Mouse (Mus musculus) E14TG2a.4 (cell line): ENCODE measurements around the gene Selplg.

ENCODE experiments used
- H3K27me3 ChIP-seq: 2 replicates; pipeline ENCODE4 v1.6.1; 2014; ENCODE audit warnings: low read length, control low read depth; ENCODE audit not compliant: insufficient read depth
- H3K36me3 ChIP-seq: 2 replicates; pipeline ENCODE4 v1.6.1; 2014; ENCODE audit warnings: low read length, control low read depth; ENCODE audit not compliant: insufficient read depth
- H3K4me1 ChIP-seq: replicated peaks from 2 replicates; pipeline ENCODE4 v1.6.1; 2014; ENCODE audit warnings: low read depth, low read length, control low read depth
- H3K4me3 ChIP-seq: replicated peaks from 2 replicates; pipeline ENCODE4 v1.5.1; 2014; ENCODE audit warnings: mild to moderate bottlenecking, low read length
- H3K9me3 ChIP-seq: 2 replicates; pipeline ENCODE4 v1.6.1; 2014; ENCODE audit warnings: low read length, control low read depth
- CTCF ChIP-seq: conservative IDR thresholded peaks from 2 replicates; pipeline ENCODE4 v1.5.1; 2014; ENCODE audit warnings: low read length
- NANOG ChIP-seq: IDR thresholded peaks from 2 replicates; pipeline ENCODE4 v1.6.1; 2014; ENCODE audit warnings: borderline replicate concordance, low read length, mixed read lengths
- POU5F1 ChIP-seq: IDR thresholded peaks from 2 replicates; pipeline ENCODE4 v1.6.1; 2014; ENCODE audit warnings: low read length, borderline replicate concordance

Selplg gene

GRCm38 (mm10) chr5:113828481-113828880 lies 4.0 kb downstream of the Selplg start:
- peaks cover 38% of the 10 kb centered on the region for H3K4me1 ChIP-seq
- H3K9me3 ChIP-seq, result no peaks in the 10 kb centered on the region
- no peaks in the 10 kb centered on the region for H3K36me3 ChIP-seq
- TF ChIP-seq NANOG (no peak), CTCF (no peak), POU5F1 (no peak)
- no peaks in the 10 kb centered on the region for H3K27me3 ChIP-seq
- H3K4me3 ChIP-seq, result no peak overlapping the region

GRCm38 (mm10) chr5:113827991-113828411 lies 4.4 kb downstream of the Selplg start:
- H3K27me3 ChIP-seq, result no peaks in the 10 kb centered on the region
- H3K4me1 ChIP-seq, result peaks cover 34% of the 10 kb centered on the region
- TF ChIP-seq CTCF (no peak), NANOG (no peak), POU5F1 (no peak)
- no peak overlapping the region for H3K4me3 ChIP-seq
- no peaks in the 10 kb centered on the region for H3K9me3 ChIP-seq
- no peaks in the 10 kb centered on the region for H3K36me3 ChIP-seq

GRCm38 (mm10) chr5:113826619-113827018 lies 5.8 kb downstream of the Selplg start:
- no peak overlapping the region for H3K4me3 ChIP-seq
- peaks cover 26% of the 10 kb centered on the region for H3K4me1 ChIP-seq
- no peaks in the 10 kb centered on the region for H3K27me3 ChIP-seq
- H3K9me3 ChIP-seq, result no peaks in the 10 kb centered on the region
- H3K36me3 ChIP-seq, result no peaks in the 10 kb centered on the region
- TF ChIP-seq CTCF, result no peak
- no peak for TF ChIP-seq NANOG
- no peak for TF ChIP-seq POU5F1

- no peaks in the 10 kb centered on the region for H3K9me3 ChIP-seq
- TF ChIP-seq NANOG (no peak), CTCF (no peak), POU5F1 (no peak)
- H3K4me1 ChIP-seq, result peaks cover 24% of the 10 kb centered on the region
- no peak overlapping the region for H3K4me3 ChIP-seq
- H3K27me3 ChIP-seq, result no peaks in the 10 kb centered on the region
- H3K36me3 ChIP-seq, result no peaks in the 10 kb centered on the region
Measured at GRCm38 (mm10) chr5:113825558-113825957, 6.9 kb downstream of the Selplg start.

GRCm38 (mm10) chr5:113824228-113824627 lies 8.2 kb downstream of the Selplg start:
- H3K36me3 ChIP-seq, result no peaks in the 10 kb centered on the region

GRCm38 (mm10) chr5:113818572-113818971 lies 13.9 kb downstream of the Selplg start:
- peak overlapping the region; percentile 68 for H3K4me3 ChIP-seq
- peaks cover 8% of the 10 kb centered on the region; the same call in 1 of the 2 replicates for H3K27me3 ChIP-seq
- TF ChIP-seq NANOG (no peak), POU5F1 (no peak), CTCF (no peak)
- H3K36me3 ChIP-seq, result no peaks in the 10 kb centered on the region
- H3K9me3 ChIP-seq, result no peaks in the 10 kb centered on the region
- peaks cover 44% of the 10 kb centered on the region for H3K4me1 ChIP-seq

More at GRCm38 (mm10) chr5:113824228-113824627, 8.2 kb downstream of the Selplg start:
- Histone ChIP-seq H3K4me3 (no peak overlapping the region), H3K4me1 (peaks cover 19% of the 10 kb centered on the region), H3K9me3 (no peaks in the 10 kb centered on the region), H3K27me3 (peaks cover 5% of the 10 kb centered on the region; the same call in 1 of the 2 replicates)
- TF ChIP-seq POU5F1, result no peak
- no peak for TF ChIP-seq NANOG
- no peak for TF ChIP-seq CTCF

GRCm38 (mm10) chr5:113815638-113816152 lies 16.7 kb downstream of the Selplg start:
- no peaks in the 10 kb centered on the region for H3K36me3 ChIP-seq
- H3K9me3 ChIP-seq, result no peaks in the 10 kb centered on the region
- TF ChIP-seq NANOG, result no peak
- TF ChIP-seq CTCF, result peak; percentile 85
- no peak for TF ChIP-seq POU5F1
- peaks cover 8% of the 10 kb centered on the region; the same call in 1 of the 2 replicates for H3K27me3 ChIP-seq
- H3K4me1 ChIP-seq, result peaks cover 44% of the 10 kb centered on the region
- no peak overlapping the region for H3K4me3 ChIP-seq

GRCm38 (mm10) chr5:113815041-113815389 lies 17.4 kb downstream of the Selplg start:
- Histone ChIP-seq H3K9me3 (no peaks in the 10 kb centered on the region), H3K4me3 (no peak overlapping the region), H3K36me3 (no peaks in the 10 kb centered on the region), H3K27me3 (peaks cover 7% of the 10 kb centered on the region; the same call in 1 of the 2 replicates), H3K4me1 (peaks cover 44% of the 10 kb centered on the region)
- TF ChIP-seq POU5F1 (no peak), NANOG (no peak), CTCF (no peak)
